Mouse (Mus musculus): ENCODE measurements around the gene Slc38a3. TPM values are rescaled to one million over a fixed set of nuclear protein-coding genes. Genes with fewer than 3 reads are reported as not detected.

Slc38a3 gene
- total RNA-seq, 2 experiments from 2014 or later = 48.6 to 53.3 TPM

DNA sequence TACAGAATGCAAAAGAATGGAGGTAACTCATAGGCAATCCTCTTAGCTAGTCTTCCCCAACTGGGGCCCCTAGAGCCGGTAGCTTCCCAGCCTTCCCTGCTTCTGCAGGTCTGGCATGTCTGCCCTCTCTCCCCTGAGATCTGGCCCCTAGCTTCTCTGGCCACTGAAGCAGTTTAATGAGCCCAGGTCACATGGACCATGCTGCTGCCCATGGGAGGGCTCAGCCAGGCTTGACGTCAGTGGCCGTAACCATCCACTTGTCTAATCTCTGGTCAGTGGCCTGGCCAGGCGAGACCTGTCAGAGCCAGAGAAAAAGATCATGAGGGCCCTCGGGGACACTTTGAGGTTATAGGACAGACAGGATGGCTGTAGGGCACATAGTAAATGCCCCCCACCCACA, 929 bp upstream of the Slc38a3 start:
- intact Hi-C loops (cut with DNase I) = no loop called here
- peak; percentile 54 to 66 for DNase-seq

DNA sequence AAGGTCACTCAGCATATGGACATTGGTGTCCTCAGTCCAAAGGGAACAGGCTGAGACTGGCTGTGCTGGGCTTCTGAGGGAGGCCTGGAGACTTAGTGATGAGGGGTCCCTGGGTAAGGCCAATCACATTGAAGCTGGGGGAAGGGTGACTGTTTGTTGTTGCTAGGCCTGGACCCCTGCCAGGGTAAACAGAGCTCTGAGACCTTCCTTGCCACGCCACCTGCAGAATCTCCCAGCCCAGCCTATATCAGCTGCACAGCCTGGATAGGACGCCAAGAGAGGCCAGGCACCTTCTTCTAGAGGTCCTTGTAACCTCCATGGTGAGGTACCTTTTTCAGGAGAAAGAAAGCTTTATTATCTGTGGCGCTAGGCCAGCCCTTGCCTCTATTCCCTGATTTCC, 414 bp downstream of the Slc38a3 start:
- DNase-seq = no peak
- intact Hi-C loops (cut with DNase I) = no loop called here

DNA sequence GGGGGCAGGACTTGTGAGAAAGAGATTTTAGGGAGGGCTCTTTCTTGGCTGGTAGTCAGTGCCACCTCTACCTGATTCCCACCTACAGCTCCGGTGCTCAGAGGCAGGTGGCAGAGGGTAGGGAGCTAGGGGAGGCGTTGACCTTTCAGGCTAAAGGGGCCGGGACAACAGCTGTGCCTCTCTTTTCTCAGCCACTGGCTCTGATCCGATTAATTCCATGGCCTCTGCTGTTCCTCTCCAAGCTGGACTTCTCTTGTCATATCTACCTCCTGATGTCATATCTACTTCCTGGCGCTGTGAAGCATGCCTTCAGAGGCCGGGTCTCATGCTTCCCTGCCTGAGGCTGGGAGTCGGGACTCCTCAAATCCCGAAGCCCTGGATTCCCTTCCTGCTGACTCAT, 1.3 kb downstream of the Slc38a3 start:
- intact Hi-C loops (cut with DNase I) = no loop called here
- no peak for DNase-seq

DNA sequence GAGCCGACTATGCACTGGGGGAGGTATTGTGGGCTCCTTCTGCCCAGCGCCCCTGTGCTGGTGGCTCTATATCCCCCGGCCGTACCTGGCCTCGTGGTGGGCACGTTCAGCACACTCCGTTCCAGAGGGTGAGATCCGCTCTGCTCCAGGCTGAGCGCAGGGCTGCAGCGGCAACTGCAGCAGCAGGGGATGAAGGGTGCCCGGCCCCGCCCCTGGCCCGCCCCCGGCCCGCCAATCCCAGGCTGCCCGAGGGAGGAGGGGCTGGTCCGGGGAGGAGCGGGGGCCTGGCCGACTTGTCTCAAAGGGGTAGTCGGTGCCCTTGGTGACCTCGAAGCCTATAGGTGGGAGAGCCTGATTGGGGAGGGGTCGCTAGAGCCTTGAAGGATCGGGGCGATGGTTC, 2.1 kb downstream of the Slc38a3 start:
- peak; percentile 75 to 77 for DNase-seq
- intact Hi-C loops (cut with DNase I) = no loop called here

DNA sequence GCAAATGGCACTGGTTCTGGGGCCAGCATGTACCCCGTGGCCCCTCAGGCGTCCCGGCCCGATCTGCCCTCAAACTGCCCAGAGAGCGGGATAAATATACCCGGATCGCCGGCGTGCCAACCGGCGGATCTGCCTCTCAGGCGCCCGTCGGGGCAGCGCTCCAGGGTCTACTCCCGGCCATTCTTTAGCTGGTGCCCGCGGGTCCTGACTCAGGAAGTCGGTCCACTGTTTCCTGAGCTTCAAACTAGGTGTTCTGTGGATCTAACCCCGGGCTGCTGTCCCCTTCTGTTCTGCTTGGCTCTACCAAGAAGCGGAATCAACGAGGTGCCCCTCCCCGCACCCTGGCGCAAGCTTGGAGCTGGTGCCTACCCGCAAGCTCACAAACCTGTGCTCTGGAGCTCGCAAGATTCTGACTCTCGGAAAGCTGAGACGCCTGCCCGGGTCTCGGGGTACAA, 2.6 kb downstream of the Slc38a3 start:
- peak; percentile 50 to 59 for DNase-seq
- intact Hi-C loops (cut with DNase I) = no loop called here

DNA sequence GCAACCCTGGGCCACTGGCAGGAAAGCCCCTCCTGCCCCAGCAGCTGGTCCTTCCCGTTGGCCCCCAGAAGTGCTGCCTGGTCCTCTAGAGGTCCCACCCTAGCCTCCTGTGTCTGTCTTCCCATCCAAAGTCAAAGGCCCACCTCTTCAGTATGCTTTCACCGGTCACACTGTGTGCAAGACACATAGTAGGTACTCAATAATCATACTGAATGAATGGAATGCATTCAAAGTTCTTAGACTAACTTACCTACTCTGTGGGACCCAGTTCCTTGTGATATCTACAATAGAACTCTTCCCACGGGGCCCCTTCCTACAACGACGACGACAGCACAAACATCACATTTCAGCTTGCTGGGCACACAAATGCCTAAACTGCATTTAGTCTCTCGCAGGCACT, 4.0 kb downstream of the Slc38a3 start:
- intact Hi-C loops (cut with DNase I) = no loop called here
- DNase-seq = no peak

DNA sequence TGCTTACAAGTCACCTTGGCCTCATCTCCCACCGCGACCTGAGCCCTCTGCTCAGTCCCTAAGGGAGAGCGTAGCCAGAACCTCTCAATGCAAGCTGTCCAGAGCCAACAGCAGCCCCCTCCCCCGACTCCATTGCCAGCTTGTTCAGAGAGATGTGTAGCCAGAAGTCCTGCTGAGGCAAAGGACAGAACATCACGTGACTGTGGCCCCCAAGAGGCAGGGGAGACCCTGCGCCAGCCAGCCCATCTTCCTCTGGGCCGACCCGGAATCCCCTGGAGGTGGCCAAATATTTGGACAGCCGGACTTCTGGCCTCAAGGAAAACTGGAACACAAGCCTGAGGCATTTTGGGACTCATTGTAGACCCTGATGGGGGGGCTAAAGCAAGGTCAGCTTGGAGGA, 5.8 kb downstream of the Slc38a3 start:
- intact Hi-C loops (cut with DNase I) = no loop called here
- no peak for DNase-seq

DNA sequence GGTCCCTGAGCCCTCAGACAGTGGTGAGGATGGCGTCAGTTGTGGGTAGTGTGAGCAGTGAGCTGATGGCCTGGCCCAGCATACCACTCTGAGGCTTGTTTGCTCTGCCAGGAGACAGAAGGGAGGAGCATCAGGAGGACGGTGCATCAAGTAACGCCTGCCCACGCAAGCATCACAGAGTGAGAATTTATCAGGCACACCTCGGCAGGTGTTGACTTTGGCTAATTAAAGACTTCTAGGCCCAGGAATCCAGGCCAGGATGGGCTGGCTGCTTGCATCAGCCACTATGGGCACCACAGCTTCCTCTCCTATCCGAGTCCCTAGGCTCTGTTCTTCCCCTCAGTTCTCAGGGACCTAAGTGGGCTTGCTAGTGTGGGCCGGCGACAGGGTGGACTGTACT, 7.0 kb downstream of the Slc38a3 start:
- intact Hi-C loops (cut with DNase I) = no loop called here
- no peak for DNase-seq

DNA sequence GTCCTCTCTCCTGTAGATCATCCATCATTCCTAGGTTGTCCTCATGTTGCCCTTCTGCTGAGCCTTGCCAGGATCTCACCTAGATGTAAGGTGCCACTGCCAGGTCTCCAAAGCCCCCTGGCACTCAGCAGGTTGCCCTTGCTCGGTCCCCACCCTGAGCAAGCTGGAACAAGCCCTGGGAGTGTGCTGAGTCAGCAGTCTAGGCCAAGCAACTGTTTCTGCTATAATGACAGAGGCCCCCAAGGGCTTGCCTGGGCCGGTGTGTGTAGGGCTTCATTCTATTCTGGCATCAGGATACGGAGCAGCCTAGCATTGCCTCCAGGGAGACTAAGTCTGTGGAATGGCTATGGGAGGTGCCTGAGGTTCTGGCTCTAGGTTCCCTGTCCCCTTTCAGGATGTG, 8.6 kb downstream of the Slc38a3 start:
- intact Hi-C loops (cut with DNase I) = no loop called here

DNA sequence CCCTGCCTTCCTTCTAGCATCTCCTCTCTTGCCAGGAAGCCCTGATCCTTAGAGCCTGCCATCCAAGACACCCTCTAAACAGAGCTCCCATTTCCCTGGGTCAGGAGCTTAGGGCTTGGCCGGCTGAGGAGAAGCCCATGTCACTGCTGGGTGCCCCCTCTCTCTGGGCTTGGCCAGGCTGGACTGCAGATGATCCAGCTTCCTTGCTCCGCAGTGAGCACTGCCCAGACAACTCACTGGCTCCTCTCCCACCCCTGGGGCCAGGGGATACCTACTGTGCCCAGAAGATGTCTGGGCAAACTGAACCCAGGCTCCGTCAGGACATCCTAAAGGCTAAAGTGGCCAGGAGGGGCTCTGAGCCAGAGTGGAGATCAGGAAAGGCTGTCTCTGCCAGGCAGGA, 9.4 kb downstream of the Slc38a3 start:
- DNase-seq = no peak
- intact Hi-C loops (cut with DNase I) = no loop called here

More for the DNA sequence above, 8.6 kb downstream of the Slc38a3 start:
- no peak for DNase-seq

DNA sequence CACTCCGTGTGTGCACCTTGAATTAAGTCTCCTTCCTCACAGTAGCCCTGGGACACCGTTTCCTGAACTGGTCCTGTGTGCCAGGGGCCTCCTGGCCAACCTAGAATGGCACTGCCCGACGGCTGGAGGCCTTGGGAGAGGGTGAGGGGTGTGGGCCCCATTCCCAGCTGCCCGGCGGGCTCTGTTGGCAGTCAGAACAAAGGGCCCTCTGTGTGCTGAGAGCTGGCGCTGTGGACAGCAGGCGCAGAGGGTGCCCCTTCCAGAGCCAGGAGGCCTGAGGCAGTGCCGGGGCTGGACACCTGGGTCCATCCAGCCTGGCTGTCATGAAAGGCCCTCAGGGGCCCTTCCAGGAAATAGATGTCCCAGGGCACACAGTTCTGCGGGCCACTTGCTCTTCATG, 9.8 kb downstream of the Slc38a3 start:
- DNase-seq = no peak
- intact Hi-C loops (cut with DNase I) = no loop called here

DNA sequence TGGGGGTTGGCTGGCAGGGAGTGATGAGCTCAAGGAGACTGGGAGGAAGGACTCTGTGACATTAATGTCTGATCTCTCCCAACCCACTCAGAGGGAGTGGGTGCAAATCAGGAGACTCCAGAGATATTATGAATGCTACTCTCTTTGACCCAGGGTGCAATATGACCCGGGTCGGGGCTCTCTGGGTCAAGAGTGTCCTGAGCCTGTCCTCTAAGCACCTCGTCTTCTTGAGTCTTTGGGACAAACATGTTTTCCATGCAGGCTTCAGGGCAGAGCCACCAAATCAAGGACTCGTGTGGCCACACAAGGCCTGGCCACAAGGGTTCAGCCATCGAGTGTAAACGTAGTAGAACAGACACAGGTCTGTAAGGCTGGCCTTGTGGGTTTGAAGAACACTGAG, 11.2 kb downstream of the Slc38a3 start:
- DNase-seq = no peak
- intact Hi-C loops (cut with DNase I) = no loop called here

DNA sequence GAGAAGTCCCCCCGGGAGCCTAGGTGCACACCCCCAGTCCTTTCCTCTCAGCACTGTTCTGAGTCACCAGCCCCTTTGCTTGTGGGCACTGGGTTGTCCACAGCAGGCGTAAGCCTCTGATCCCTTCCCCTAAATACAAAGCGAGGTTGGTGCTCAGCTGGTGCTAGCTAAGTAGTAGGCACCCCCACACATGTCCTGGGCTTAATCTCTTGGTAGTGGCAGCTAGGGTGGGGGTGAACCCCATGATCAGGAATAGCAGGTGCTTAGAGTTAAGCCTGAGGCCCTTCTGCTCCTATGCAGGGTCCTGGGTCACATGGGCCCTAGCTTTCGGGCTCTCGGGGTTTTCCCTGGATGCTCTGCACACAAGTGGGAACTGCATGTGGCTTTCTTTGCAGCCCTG, 12.2 kb downstream of the Slc38a3 start:
- DNase-seq = no peak
- intact Hi-C loops (cut with DNase I) = no loop called here

DNA sequence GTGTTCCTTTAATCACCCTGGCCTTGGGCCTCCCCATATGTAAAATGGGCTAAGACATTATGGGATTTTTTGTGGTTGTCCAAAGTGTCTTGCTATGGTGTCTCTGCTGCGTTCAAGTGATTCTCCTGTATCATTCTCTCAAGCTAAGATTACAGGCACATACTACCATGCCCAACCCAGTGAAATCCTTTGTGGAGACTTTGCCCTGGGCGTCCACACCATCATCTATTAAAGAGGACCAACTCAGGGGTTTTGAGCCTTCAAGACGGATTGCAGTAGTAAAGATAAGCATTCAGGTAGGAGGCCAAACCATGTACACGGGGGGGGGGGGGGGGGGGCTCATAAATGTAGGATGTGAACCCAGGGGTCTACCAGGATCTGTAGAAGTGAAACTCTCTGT, 14.7 kb downstream of the Slc38a3 start:
- intact Hi-C loops (cut with DNase I) = no loop called here
- no peak for DNase-seq

DNA sequence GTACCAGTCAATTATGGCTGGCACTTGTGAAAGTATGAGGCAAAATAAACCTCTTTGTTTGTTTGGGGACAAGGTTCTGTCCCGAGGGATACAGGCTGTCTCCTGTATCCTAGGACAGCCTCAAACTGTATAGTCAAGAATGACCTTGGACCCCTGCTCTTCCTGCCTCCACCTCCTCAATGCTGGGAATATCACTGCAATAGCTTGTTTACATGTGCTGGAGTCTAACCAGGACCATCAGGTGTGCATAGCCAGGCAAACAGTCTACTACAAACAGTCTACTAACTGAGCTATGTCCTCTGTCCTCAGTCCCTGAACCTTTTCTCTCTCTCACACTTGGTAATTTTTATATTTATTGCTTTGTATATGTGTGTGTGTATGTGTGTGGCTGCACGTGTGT, 15.9 kb downstream of the Slc38a3 start:
- intact Hi-C loops (cut with DNase I) = no loop called here
- DNase-seq = no peak

DNA sequence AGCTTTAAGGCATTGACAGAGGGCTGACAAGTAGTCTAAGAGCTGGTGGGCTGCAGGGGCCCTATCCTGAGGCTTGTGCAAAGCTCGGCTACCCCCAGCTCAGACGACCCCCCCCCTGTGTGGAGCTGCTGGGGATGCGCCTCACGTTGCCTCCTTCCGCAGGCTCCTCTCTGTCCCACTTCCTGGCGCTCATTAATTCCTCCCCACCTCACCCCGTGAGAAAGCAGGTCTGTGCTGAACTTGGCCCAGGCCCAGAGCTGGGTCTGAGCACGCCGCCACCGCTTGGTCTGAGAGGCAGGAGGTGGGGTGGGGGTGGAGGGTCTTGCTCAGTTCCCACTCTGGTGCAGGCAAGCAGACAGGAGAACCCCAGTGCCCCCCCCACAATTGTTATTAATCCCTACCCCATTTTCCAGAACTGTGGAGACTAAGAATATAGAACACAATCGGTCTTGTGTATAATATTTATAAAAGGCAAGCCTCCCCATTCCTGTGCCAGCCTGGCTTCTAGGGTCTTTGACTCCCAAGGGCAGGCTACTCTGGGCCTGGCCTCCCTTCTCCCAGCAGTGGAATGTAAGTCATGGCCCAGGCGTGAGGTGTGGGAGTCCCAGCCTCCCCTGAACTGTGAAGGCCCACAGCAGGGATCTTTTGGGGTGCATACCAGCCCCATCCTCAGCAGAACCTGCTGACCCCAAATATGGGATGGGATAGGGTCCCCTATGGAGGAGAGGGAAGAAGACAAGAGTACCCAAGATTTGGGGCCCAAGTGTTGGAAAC, 18.4 kb downstream of the Slc38a3 start:
- DNase-seq = no peak

DNA sequence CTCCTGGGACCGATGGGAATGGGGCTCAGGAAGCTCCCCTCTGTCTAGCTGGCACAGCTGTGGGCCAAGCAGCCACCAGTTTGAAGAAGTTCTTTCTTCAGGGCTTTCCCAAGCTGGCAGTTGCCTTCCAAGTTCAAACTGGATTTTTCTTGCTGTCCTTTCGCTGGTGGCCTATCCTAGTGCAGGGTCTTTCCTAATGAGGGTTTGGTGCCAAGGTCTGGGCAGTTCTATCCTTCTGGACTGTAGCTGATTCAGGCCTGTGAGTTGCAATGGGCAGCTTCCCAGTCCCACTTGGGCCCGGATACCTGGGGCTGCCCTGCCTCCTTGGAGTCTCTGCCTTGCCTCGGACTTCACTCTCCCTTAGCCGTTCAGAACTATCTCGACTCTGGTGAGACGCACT, 19.1 kb downstream of the Slc38a3 start:
- DNase-seq = no peak
- intact Hi-C loops (cut with DNase I) = no loop called here

More for the DNA sequence above, 18.4 kb downstream of the Slc38a3 start:
- intact Hi-C loops (cut with DNase I) = no loop called here

DNA sequence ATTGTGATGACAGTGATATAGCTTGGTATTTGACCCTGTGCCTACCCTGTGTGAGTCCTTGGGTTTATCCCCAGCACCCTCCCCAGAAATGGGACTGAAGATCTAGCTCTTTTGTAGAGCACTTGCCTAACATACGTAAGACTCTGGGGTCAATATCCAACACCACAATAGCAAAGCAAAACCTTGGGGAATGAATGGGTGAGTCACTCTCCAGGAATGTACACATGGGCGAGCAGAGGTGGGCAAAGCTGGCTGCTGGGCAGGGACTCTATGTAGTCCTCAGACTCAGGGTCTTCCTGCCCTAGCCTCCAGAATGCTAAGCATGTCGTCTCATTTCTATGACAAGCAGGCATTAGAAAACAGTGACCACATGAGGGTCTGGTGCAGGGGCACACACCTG, 20.6 kb downstream of the Slc38a3 start:
- intact Hi-C loops (cut with DNase I) = loop anchor here (5.0 kb wide), 1 partner anchor 89 kb away; no protein-coding TSS in a partner anchor
- no peak for DNase-seq

DNA sequence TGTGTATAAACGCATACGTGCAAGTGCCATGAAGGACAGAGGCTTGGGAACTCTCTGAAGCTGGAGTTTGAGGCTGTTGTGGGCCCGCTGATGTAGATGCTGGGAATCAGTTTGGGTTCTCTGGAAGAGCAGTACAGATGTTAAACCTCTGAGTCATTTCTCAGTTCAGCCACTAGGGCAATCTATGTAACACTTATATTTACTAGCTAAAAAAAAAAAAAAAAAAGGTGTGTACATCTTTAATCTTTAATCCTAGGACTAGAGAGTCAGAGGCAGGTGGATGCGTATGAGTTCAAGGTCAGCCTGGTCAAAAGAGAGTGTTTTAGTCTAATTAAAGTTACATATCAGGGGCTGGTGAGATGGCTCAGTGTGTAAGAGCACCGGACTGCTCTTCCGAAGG, 22.4 kb downstream of the Slc38a3 start:
- intact Hi-C loops (cut with DNase I) = loop anchor here (5.0 kb wide), 1 partner anchor 90 kb away; no protein-coding TSS in a partner anchor
- DNase-seq = no peak

DNA sequence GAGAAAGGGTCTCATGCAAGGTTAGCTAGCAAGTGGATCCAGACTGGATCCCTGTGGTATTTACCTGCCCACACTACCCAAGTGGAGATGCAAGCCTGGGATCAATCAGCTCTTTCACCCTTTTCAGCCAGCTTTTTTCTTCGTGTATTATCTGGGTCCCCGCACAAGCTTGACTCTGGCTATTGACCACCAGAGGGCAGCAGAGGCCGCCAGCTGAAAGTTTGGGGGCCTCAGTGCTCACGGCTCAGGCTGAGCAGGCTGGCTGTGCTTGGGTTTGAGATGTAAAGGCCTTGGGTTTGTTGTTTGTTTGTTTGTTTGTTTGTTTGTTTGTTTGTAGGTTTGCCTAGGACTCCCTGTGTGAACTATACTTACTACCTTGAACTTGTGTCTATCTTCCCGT, 23.8 kb downstream of the Slc38a3 start:
- DNase-seq = peak; percentile 84 to 89
- intact Hi-C loops (cut with DNase I) = loop anchor here (1.0 to 5.0 kb wide), 2 partner anchors 31 to 92 kb away; no protein-coding TSS in a partner anchor

DNA sequence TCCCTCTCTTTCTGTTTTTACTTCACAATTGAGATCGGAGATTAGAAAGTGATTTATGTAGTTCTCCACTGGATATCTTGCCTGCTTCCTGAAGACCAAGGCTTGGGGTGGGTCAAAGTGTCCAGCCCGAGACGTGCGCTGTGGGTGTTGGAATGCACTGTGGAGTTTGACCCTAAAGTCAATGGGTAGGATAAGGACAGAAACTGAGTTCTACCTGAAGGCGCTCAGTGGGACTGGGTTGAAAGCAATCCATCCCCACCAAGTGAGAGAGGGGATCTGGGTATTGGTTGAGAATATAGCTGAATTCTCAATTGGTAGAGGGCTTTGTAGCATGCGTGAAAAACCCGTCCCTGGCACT, 24.2 kb downstream of the Slc38a3 start:
- no peak for DNase-seq
- intact Hi-C loops (cut with DNase I) = loop anchor here (1.0 to 5.0 kb wide), 2 partner anchors 31 to 92 kb away; no protein-coding TSS in a partner anchor

DNA sequence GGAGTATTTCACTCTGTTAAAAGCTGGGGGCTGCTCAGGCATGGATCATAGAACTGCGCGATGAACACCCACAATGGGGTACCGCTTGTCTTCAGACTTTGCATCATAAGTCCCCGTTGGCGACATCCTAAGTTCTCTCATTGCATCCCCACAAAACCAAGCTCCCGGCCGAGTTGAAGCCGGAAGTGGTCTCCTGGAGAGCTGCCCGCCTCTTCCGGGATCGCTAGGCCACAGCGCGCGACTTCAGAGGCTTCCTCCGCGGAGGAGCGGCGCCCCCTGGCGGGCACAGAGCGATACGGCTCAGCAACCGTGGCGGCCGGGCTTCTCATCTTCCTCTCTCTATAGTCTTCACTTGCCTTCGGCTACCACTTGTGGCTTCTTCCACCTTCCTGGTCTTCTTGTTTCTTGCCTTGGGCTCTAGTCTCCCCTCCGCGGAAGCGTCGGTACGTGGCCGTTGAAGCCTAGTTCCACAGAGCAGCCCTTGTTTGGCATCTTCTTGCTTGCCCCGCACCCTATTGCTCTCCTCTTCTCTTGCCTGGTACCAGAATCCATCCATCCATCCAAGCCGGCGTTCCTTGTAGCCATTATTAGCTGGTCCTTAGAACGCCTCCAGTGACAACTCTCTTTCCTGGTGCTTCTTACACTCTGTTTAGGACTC, 24.7 kb downstream of the Slc38a3 start:
- intact Hi-C loops (cut with DNase I) = loop anchor here (1.0 to 5.0 kb wide), 3 partner anchors 32 to 93 kb away; no protein-coding TSS in a partner anchor
- DNase-seq = peak; percentile 96 to 98
